Mouse (Mus musculus): Measurements from ENCODE around the gene Actbl2. TPM values are rescaled to one million over a fixed set of nuclear protein-coding genes. Genes with fewer than 3 reads are reported as not detected.

The Actbl2 gene
- polyA plus RNA-seq, 1 experiment from 2014 or later, result not detected

Other genes starting within 250 kb of the Actbl2 start
- gene Gpbp1, start 235.1 kb downstream of the Actbl2 start, polyA plus RNA-seq (2016; fragmentation: Nextera tagmentation; extraction: Ambion mirVana), result 89.1 and 101 TPM in 2 replicates